Mouse (Mus musculus) E14TG2a.4 (cell line): ENCODE measurements around the gene Myh7b.

ENCODE experiments used
- H3K27me3 ChIP-seq: 2 replicates; pipeline ENCODE4 v1.6.1; 2014; ENCODE audit warnings: low read length, control low read depth; ENCODE audit not compliant: insufficient read depth
- H3K36me3 ChIP-seq: 2 replicates; pipeline ENCODE4 v1.6.1; 2014; ENCODE audit warnings: low read length, control low read depth; ENCODE audit not compliant: insufficient read depth
- H3K4me1 ChIP-seq: replicated peaks from 2 replicates; pipeline ENCODE4 v1.6.1; 2014; ENCODE audit warnings: low read depth, low read length, control low read depth
- H3K4me3 ChIP-seq: replicated peaks from 2 replicates; pipeline ENCODE4 v1.5.1; 2014; ENCODE audit warnings: mild to moderate bottlenecking, low read length
- H3K9me3 ChIP-seq: 2 replicates; pipeline ENCODE4 v1.6.1; 2014; ENCODE audit warnings: low read length, control low read depth
- CTCF ChIP-seq: conservative IDR thresholded peaks from 2 replicates; pipeline ENCODE4 v1.5.1; 2014; ENCODE audit warnings: low read length
- NANOG ChIP-seq: IDR thresholded peaks from 2 replicates; pipeline ENCODE4 v1.6.1; 2014; ENCODE audit warnings: borderline replicate concordance, low read length, mixed read lengths
- POU5F1 ChIP-seq: IDR thresholded peaks from 2 replicates; pipeline ENCODE4 v1.6.1; 2014; ENCODE audit warnings: low read length, borderline replicate concordance

Myh7b gene

GRCm38 (mm10) chr2:155611834-155612550 is 980 bp downstream of the Myh7b start:
- Histone ChIP-seq H3K27me3 (peaks cover 7% of the 10 kb centered on the region; the same call in 1 of the 2 replicates), H3K9me3 (no peaks in the 10 kb centered on the region), H3K36me3 (no peaks in the 10 kb centered on the region), H3K4me3 (0 out of 2 replicates have a peak overlapping the region, but pooled peaks have one; percentile 79), H3K4me1 (peaks cover 63% of the 10 kb centered on the region)
- no peak for TF ChIP-seq CTCF
- no peak for TF ChIP-seq NANOG
- no peak for TF ChIP-seq POU5F1

GRCm38 (mm10) chr2:155613326-155613755 is 2.3 kb downstream of the Myh7b start:
- no peak for TF ChIP-seq NANOG
- no peak for TF ChIP-seq CTCF
- no peak for TF ChIP-seq POU5F1
- Histone ChIP-seq H3K36me3 (no peaks in the 10 kb centered on the region), H3K4me1 (peaks cover 71% of the 10 kb centered on the region), H3K27me3 (peaks cover 4% of the 10 kb centered on the region; the same call in 1 of the 2 replicates), H3K4me3 (peak overlapping the region; percentile 79), H3K9me3 (no peaks in the 10 kb centered on the region)

GRCm38 (mm10) chr2:155613953-155614352 is 2.9 kb downstream of the Myh7b start:
- H3K9me3 ChIP-seq: no peaks in the 10 kb centered on the region
- peaks cover 78% of the 10 kb centered on the region for H3K4me1 ChIP-seq
- TF ChIP-seq NANOG: no peak
- H3K4me3 ChIP-seq: peak overlapping the region; percentile 79
- no peaks in the 10 kb centered on the region for H3K36me3 ChIP-seq
- peaks cover 4% of the 10 kb centered on the region; the same call in 1 of the 2 replicates for H3K27me3 ChIP-seq

GRCm38 (mm10) chr2:155616971-155617370 is 6.0 kb downstream of the Myh7b start:
- no peak overlapping the region for H3K4me3 ChIP-seq
- TF ChIP-seq CTCF (no peak), NANOG (no peak), POU5F1 (no peak)
- H3K9me3 ChIP-seq: no peaks in the 10 kb centered on the region
- H3K27me3 ChIP-seq: peaks cover 16% of the 10 kb centered on the region
- H3K36me3 ChIP-seq: no peaks in the 10 kb centered on the region
- peaks cover 88% of the 10 kb centered on the region for H3K4me1 ChIP-seq

GRCm38 (mm10) chr2:155619817-155620216 is 8.8 kb downstream of the Myh7b start:
- Histone ChIP-seq H3K36me3 (no peaks in the 10 kb centered on the region), H3K4me3 (no peak overlapping the region), H3K9me3 (no peaks in the 10 kb centered on the region), H3K27me3 (peaks cover 27% of the 10 kb centered on the region), H3K4me1 (peaks cover 81% of the 10 kb centered on the region)
- TF ChIP-seq CTCF (peak; percentile 96), NANOG (no peak)

GRCm38 (mm10) chr2:155622606-155623005 is 11.6 kb downstream of the Myh7b start:
- H3K27me3 ChIP-seq: peaks cover 35% of the 10 kb centered on the region
- peaks cover 82% of the 10 kb centered on the region for H3K4me1 ChIP-seq
- no peaks in the 10 kb centered on the region for H3K36me3 ChIP-seq
- H3K4me3 ChIP-seq: no peak overlapping the region
- no peak for TF ChIP-seq NANOG
- no peak for TF ChIP-seq CTCF
- no peak for TF ChIP-seq POU5F1
- H3K9me3 ChIP-seq: no peaks in the 10 kb centered on the region

- H3K4me3 ChIP-seq: no peak overlapping the region
- TF ChIP-seq NANOG: no peak
- TF ChIP-seq CTCF: no peak
- TF ChIP-seq POU5F1: no peak
- peaks cover 49% of the 10 kb centered on the region for H3K27me3 ChIP-seq
- H3K9me3 ChIP-seq: no peaks in the 10 kb centered on the region
- peaks cover 83% of the 10 kb centered on the region for H3K4me1 ChIP-seq
- H3K36me3 ChIP-seq: no peaks in the 10 kb centered on the region
These were observed 13.0 kb downstream of the Myh7b start for GRCm38 (mm10) chr2:155623996-155624395.

- TF ChIP-seq CTCF (peak; percentile 75), NANOG (no peak)
- Histone ChIP-seq H3K27me3 (peaks cover 56% of the 10 kb centered on the region), H3K4me3 (no peak overlapping the region), H3K9me3 (no peaks in the 10 kb centered on the region), H3K36me3 (no peaks in the 10 kb centered on the region), H3K4me1 (peaks cover 78% of the 10 kb centered on the region)
These were observed 13.7 kb downstream of the Myh7b start for GRCm38 (mm10) chr2:155624730-155625129.

GRCm38 (mm10) chr2:155626277-155626676 is 15.3 kb downstream of the Myh7b start:
- TF ChIP-seq CTCF: no peak
- TF ChIP-seq POU5F1: no peak
- TF ChIP-seq NANOG: no peak
- peaks cover 63% of the 10 kb centered on the region for H3K27me3 ChIP-seq
- H3K4me3 ChIP-seq: peak overlapping the region; percentile 23; the same call in 1 of the 2 replicates
- no peaks in the 10 kb centered on the region for H3K9me3 ChIP-seq
- no peaks in the 10 kb centered on the region for H3K36me3 ChIP-seq
- H3K4me1 ChIP-seq: peaks cover 80% of the 10 kb centered on the region
